ENCODE assay signal across 19 mouse cellular contexts in genomic region chr2:93797162-93797795, GRCm38 (mm10). TPM values are rescaled to one million over a fixed set of nuclear protein-coding genes. Genes with fewer than 3 reads are reported as not detected.
DNase-seq lines count a peak whose midpoint lies in the region; ATAC-seq and TF ChIP-seq lines count a peak whose summit lies in the region.
"Had no signal": no experiment of that assay in that cellular context is flagged by ENCODE, and none has a peak within 500 bp of the region (broad histone marks: within the 10 kb centered on the region; RNA-seq: fewer than 3 reads in every experiment).

No protein-coding gene starts in this region.

- peaks cover 63% of the 10 kb centered on the region for H3K36me3 ChIP-seq in embryonic facial prominence, embryonic 14.5 days (ENCODE audit: control insufficient read depth, insufficient read depth, low read length)
- H3K36me3 ChIP-seq in embryonic facial prominence, embryonic 10.5 days (replicated peaks): peaks cover 85% of the 10 kb centered on the region
- peaks cover 60% of the 10 kb centered on the region for H3K36me3 ChIP-seq in heart, postnatal 0 days (replicated peaks; ENCODE audit: control insufficient read depth, insufficient read depth, low read length)
- peaks cover 13% of the 10 kb centered on the region for H3K36me3 ChIP-seq in heart, embryonic 11.5 days (ENCODE audit: control insufficient read depth, insufficient read depth, low read length)
- peaks cover 18% of the 10 kb centered on the region for H3K36me3 ChIP-seq in stomach, postnatal 0 days (ENCODE audit: control insufficient read depth, insufficient read depth, low read length)
- H3K36me3 ChIP-seq in forebrain, embryonic 16.5 days (ENCODE audit: control insufficient read depth, insufficient read depth): peaks cover 22% of the 10 kb centered on the region; the same call in 1 of the 2 replicates

- no peak overlapping the region for H3K4me2 ChIP-seq in embryonic facial prominence, embryonic 14.5 days (ENCODE audit: low read depth, low read length)
- H3K4me2 ChIP-seq in heart, postnatal 0 days (ENCODE audit: low read depth, low read length): no peak overlapping the region
- H3K4me2 ChIP-seq in heart, embryonic 11.5 days: no peak overlapping the region
- H3K4me2 ChIP-seq in stomach, postnatal 0 days (replicated peaks; ENCODE audit: low read depth): no peak overlapping the region
- H3K4me2 ChIP-seq in forebrain, embryonic 16.5 days (ENCODE audit: low read length): no peak overlapping the region
- H3K4me2 ChIP-seq: limb, embryonic 13.5 days; midbrain, embryonic 11.5 days; neural tube, embryonic 12.5 days had no signal

- no peak for TF ChIP-seq CTCF in heart, postnatal 0 days (IDR thresholded peaks at IDR 0.05; ENCODE audit: low read depth)
- TF ChIP-seq CTCF in lung, adult 2 months (IDR thresholded peaks at IDR 0.05; ENCODE audit: insufficient read depth, low read length): no peak
- TF ChIP-seq CTCF in stomach, postnatal 0 days (IDR thresholded peaks at IDR 0.05; ENCODE audit: low read depth): peak; percentile 19; the same call in 1 of the 2 replicates

- no peak overlapping the region for H3K4me3 ChIP-seq in embryonic facial prominence, embryonic 14.5 days (ENCODE audit: low read depth, low read length)
- H3K4me3 ChIP-seq in embryonic facial prominence, embryonic 10.5 days: no peak overlapping the region
- H3K4me3 ChIP-seq in heart, postnatal 0 days (ENCODE audit: low read depth, low read length): no peak overlapping the region
- no peak overlapping the region for H3K4me3 ChIP-seq in heart, embryonic 11.5 days (ENCODE audit: low read depth, low read length)
- H3K4me3 ChIP-seq in lung, adult 2 months (replicated peaks; ENCODE audit: extremely low read depth, low read depth, low read length): no peak overlapping the region
- no peak overlapping the region for H3K4me3 ChIP-seq in stomach, postnatal 0 days (ENCODE audit: low read depth, low read length)
- H3K4me3 ChIP-seq in forebrain, embryonic 16.5 days (replicated peaks; ENCODE audit: low read length): no peak overlapping the region
- H3K4me3 ChIP-seq: limb, embryonic 13.5 days; neural tube, embryonic 12.5 days had no signal

- no peak for DNase-seq in embryonic facial prominence, embryonic 14.5 days (ENCODE audit: low spot score)
- no peak for DNase-seq in embryonic facial prominence, embryonic 10.5 days (ENCODE audit: low spot score)
- DNase-seq in heart, postnatal 0 days (ENCODE audit: low spot score): peak; percentile 82
- DNase-seq in lung, adult 18-20 months: peak; percentile 26 to 67
- no peak for DNase-seq in lung, adult 2 months
- no peak for DNase-seq in stomach, postnatal 0 days (ENCODE audit: low spot score)
- DNase-seq: adrenal gland, adult 8-10 months; cerebellum, adult 11-12 months; cerebellum, postnatal 36 days; forebrain, postnatal 0 days; kidney, adult 2 months; thymus, adult 2 months had no signal

- H3K27me3 ChIP-seq in embryonic facial prominence, embryonic 14.5 days (replicated peaks; ENCODE audit: control insufficient read depth, insufficient read depth, low read length): no peaks in the 10 kb centered on the region
- H3K27me3 ChIP-seq in embryonic facial prominence, embryonic 10.5 days (replicated peaks; ENCODE audit: low read depth, poor library complexity, severe bottlenecking): no peaks in the 10 kb centered on the region
- H3K27me3 ChIP-seq in heart, postnatal 0 days (ENCODE audit: control insufficient read depth, insufficient read depth, low read length): no peaks in the 10 kb centered on the region
- H3K27me3 ChIP-seq in heart, embryonic 11.5 days (ENCODE audit: control insufficient read depth, insufficient read depth, low read length): no peaks in the 10 kb centered on the region
- H3K27me3 ChIP-seq in stomach, postnatal 0 days (ENCODE audit: control insufficient read depth, insufficient read depth, low read length): no peaks in the 10 kb centered on the region
- no peaks in the 10 kb centered on the region for H3K27me3 ChIP-seq in forebrain, embryonic 16.5 days (replicated peaks; ENCODE audit: control insufficient read depth, insufficient read depth, low read length)
- H3K27me3 ChIP-seq: CH12.LX; limb, embryonic 13.5 days; neural tube, embryonic 12.5 days had no signal

- no peak for TF ChIP-seq EP300 in heart, postnatal 0 days (IDR thresholded peaks at IDR 0.05; ENCODE audit: low read depth)
- no peak for TF ChIP-seq EP300 in stomach, postnatal 0 days (optimal IDR thresholded peaks at IDR 0.05)

- no peaks in the 10 kb centered on the region for H3K9me3 ChIP-seq in embryonic facial prominence, embryonic 14.5 days (ENCODE audit: control insufficient read depth, low read length)
- no peaks in the 10 kb centered on the region for H3K9me3 ChIP-seq in embryonic facial prominence, embryonic 10.5 days
- no peaks in the 10 kb centered on the region for H3K9me3 ChIP-seq in heart, postnatal 0 days (replicated peaks; ENCODE audit: control insufficient read depth, low read length)
- no peaks in the 10 kb centered on the region for H3K9me3 ChIP-seq in heart, embryonic 11.5 days (replicated peaks; ENCODE audit: control insufficient read depth, low read length)
- no peaks in the 10 kb centered on the region for H3K9me3 ChIP-seq in stomach, postnatal 0 days (ENCODE audit: control insufficient read depth, low read length)
- no peaks in the 10 kb centered on the region for H3K9me3 ChIP-seq in forebrain, embryonic 16.5 days (ENCODE audit: control insufficient read depth, low read length)
- H3K9me3 ChIP-seq: limb, embryonic 13.5 days; neural tube, embryonic 12.5 days had no signal

- peak; percentile 64; the same call in 1 of the 2 replicates for ATAC-seq in embryonic facial prominence, embryonic 14.5 days (ENCODE audit: low read depth)
- ATAC-seq in heart, postnatal 0 days (ENCODE audit: insufficient read depth, low read depth): peak; percentile 94
- no peak for ATAC-seq in heart, embryonic 11.5 days (replicated peaks; ENCODE audit: insufficient number of reproducible peaks, low FRiP score, low TSS enrichment)
- peak; percentile 45; the same call in 1 of the 2 replicates for ATAC-seq in stomach, postnatal 0 days (ENCODE audit: low FRiP score, low TSS enrichment)
- ATAC-seq in forebrain, embryonic 16.5 days: no peak
- ATAC-seq: forebrain, postnatal 0 days; hindbrain, postnatal 0 days had no signal

- 62% methylated on average over 19 of the region's 19 CpGs for WGBS in embryonic facial prominence, embryonic 14.5 days
- 86% methylated on average over 19 of the region's 19 CpGs for WGBS in embryonic facial prominence, embryonic 10.5 days
- 45% methylated on average over 19 of the region's 19 CpGs for WGBS in heart, postnatal 0 days
- 75% methylated on average over 19 of the region's 19 CpGs for WGBS in heart, embryonic 11.5 days (ENCODE audit: insufficient replicate concordance)
- WGBS in lung, adult 2 months: 36% methylated on average over 19 of the region's 19 CpGs
- 59% methylated on average over 19 of the region's 19 CpGs for WGBS in stomach, postnatal 0 days
- 84% methylated on average over 19 of the region's 19 CpGs for WGBS in forebrain, embryonic 16.5 days

- no peaks in the 10 kb centered on the region for H3K4me1 ChIP-seq in embryonic facial prominence, embryonic 14.5 days (ENCODE audit: control insufficient read depth, insufficient read depth, low read length)
- peaks cover 9% of the 10 kb centered on the region; the same call in 1 of the 2 replicates for H3K4me1 ChIP-seq in embryonic facial prominence, embryonic 10.5 days
- H3K4me1 ChIP-seq in heart, postnatal 0 days (ENCODE audit: control insufficient read depth, insufficient read depth): peaks cover 13% of the 10 kb centered on the region
- H3K4me1 ChIP-seq in heart, embryonic 11.5 days (ENCODE audit: control insufficient read depth, insufficient read depth, low read length): peaks cover 4% of the 10 kb centered on the region; the same call in 1 of the 2 replicates
- H3K4me1 ChIP-seq in lung, adult 2 months (ENCODE audit: control insufficient read depth, insufficient read depth, low read length): peaks cover 5% of the 10 kb centered on the region
- no peaks in the 10 kb centered on the region for H3K4me1 ChIP-seq in stomach, postnatal 0 days (replicated peaks; ENCODE audit: control insufficient read depth, insufficient read depth)
- no peaks in the 10 kb centered on the region for H3K4me1 ChIP-seq in forebrain, embryonic 16.5 days (replicated peaks; ENCODE audit: control insufficient read depth, insufficient read depth, low read length)
- H3K4me1 ChIP-seq: neural tube, embryonic 12.5 days had no signal

- no peak overlapping the region for H3K9ac ChIP-seq in embryonic facial prominence, embryonic 14.5 days (ENCODE audit: low read depth, low read length)
- H3K9ac ChIP-seq in heart, postnatal 0 days (replicated peaks; ENCODE audit: low read depth, low read length): no peak overlapping the region
- no peak overlapping the region for H3K9ac ChIP-seq in heart, embryonic 11.5 days (ENCODE audit: low read depth, low read length)
- H3K9ac ChIP-seq in stomach, postnatal 0 days (ENCODE audit: low read length): no peak overlapping the region
- H3K9ac ChIP-seq in forebrain, embryonic 16.5 days (replicated peaks; ENCODE audit: low read depth, low read length): no peak overlapping the region
- H3K9ac ChIP-seq: forebrain, postnatal 0 days; limb, embryonic 13.5 days; neural tube, embryonic 12.5 days had no signal

- no peak overlapping the region; the same call in 1 of the 2 replicates for H3K27ac ChIP-seq in embryonic facial prominence, embryonic 14.5 days (replicated peaks; ENCODE audit: low read depth, low read length)
- H3K27ac ChIP-seq in embryonic facial prominence, embryonic 10.5 days (replicated peaks): no peak overlapping the region
- peak overlapping the region; percentile 59 for H3K27ac ChIP-seq in heart, postnatal 0 days (ENCODE audit: low read depth)
- no peak overlapping the region for H3K27ac ChIP-seq in heart, embryonic 11.5 days (ENCODE audit: low read depth, low read length)
- no peak overlapping the region for H3K27ac ChIP-seq in stomach, postnatal 0 days (replicated peaks)
- no peak overlapping the region for H3K27ac ChIP-seq in forebrain, embryonic 16.5 days (ENCODE audit: low read length)
- H3K27ac ChIP-seq: hindbrain, postnatal 0 days; limb, embryonic 13.5 days; neural tube, embryonic 12.5 days had no signal

- no peak for TF ChIP-seq POLR2A in lung, adult 2 months (IDR thresholded peaks at IDR 0.05; ENCODE audit: borderline replicate concordance, extremely low read depth, low read depth, low read length)

RNA-seq across cellular contexts. Expression of gene Ext2, which starts 25.1 kb away (rescaled TPM):
- 115 and 126 TPM in 2 replicates for polyA plus RNA-seq in embryonic facial prominence, embryonic 14.5 days (2014; fragmentation: Nextera tagmentation; extraction: Ambion mirVana)
- 73.6 and 76.0 TPM in 2 replicates for polyA plus RNA-seq in embryonic facial prominence, embryonic 10.5 days (2016; fragmentation: Nextera tagmentation; extraction: Ambion mirVana)
- 32.8 TPM in 2 replicates for total RNA-seq in heart, postnatal 0 days (2014; rRNA removed; ENCODE audit: low replicate concordance)
- 38.2 and 40.3 TPM in 2 replicates for polyA plus RNA-seq in heart, postnatal 0 days (2015; fragmentation: Nextera tagmentation; extraction: Ambion mirVana)
- polyA plus RNA-seq in heart, embryonic 11.5 days (2014; fragmentation: Nextera tagmentation; extraction: Ambion mirVana): 60.3 and 75.6 TPM in 2 replicates
- 58.3 and 59.5 TPM in 2 replicates for polyA plus RNA-seq in lung, adult 2 months (2012; rRNA removed)
- polyA plus RNA-seq in stomach, postnatal 0 days (2015; fragmentation: Nextera tagmentation; extraction: Ambion mirVana): 51.0 and 51.2 TPM in 2 replicates
- polyA plus RNA-seq in forebrain, embryonic 16.5 days (2015; fragmentation: Nextera tagmentation; extraction: Ambion mirVana): 69.1 and 69.7 TPM in 2 replicates

RNA-seq across cellular contexts. Expression of gene Accs, which starts 52.5 kb away (rescaled TPM):
- 5.7 and 7.0 TPM in 2 replicates for polyA plus RNA-seq in embryonic facial prominence, embryonic 14.5 days (2014; fragmentation: Nextera tagmentation; extraction: Ambion mirVana)
- polyA plus RNA-seq in embryonic facial prominence, embryonic 10.5 days (2016; fragmentation: Nextera tagmentation; extraction: Ambion mirVana): 10.9 and 11.2 TPM in 2 replicates
- total RNA-seq in heart, postnatal 0 days (2014; rRNA removed; ENCODE audit: low replicate concordance): 8.4 and 42.5 TPM in 2 replicates
- polyA plus RNA-seq in heart, postnatal 0 days (2015; fragmentation: Nextera tagmentation; extraction: Ambion mirVana): 6.1 and 6.2 TPM in 2 replicates
- polyA plus RNA-seq in heart, embryonic 11.5 days (2014; fragmentation: Nextera tagmentation; extraction: Ambion mirVana): 6.6 and 7.7 TPM in 2 replicates
- polyA plus RNA-seq in lung, adult 2 months (2012; rRNA removed): 17.5 and 19.1 TPM in 2 replicates
- polyA plus RNA-seq in stomach, postnatal 0 days (2015; fragmentation: Nextera tagmentation; extraction: Ambion mirVana): 4.7 and 5.0 TPM in 2 replicates
- 6.4 and 7.2 TPM in 2 replicates for polyA plus RNA-seq in forebrain, embryonic 16.5 days (2015; fragmentation: Nextera tagmentation; extraction: Ambion mirVana)

Comparison
In these comparisons a context has a peak if more than half of its experiments do, and no peak if none do; other contexts are left out.
1. ATAC-seq: peak in embryonic facial prominence, embryonic 14.5 days (single experiment), heart, postnatal 0 days (single experiment) and stomach, postnatal 0 days (single experiment); none in heart, embryonic 11.5 days (single experiment) and forebrain, embryonic 16.5 days (single experiment).
2. DNase-seq: peak in heart, postnatal 0 days (single experiment) and lung, adult 18-20 months (2 of 2); none in embryonic facial prominence, embryonic 14.5 days (single experiment), embryonic facial prominence, embryonic 10.5 days (single experiment), lung, adult 2 months (single experiment) and stomach, postnatal 0 days (single experiment).